Mouse (Mus musculus) lung, embryonic 15.5 days (tissue): ENCODE measurements at regions not wholly inside any gene's neighbourhood (a gene's known extent, or its start where the extent isn't known, plus 50 kb on each side); places are given as distances from the start of the nearest gene placed in this dataset.
"Not testable (repeated sequence)": the region's sequence is repeated elsewhere in the genome, so short reads cannot be mapped to it uniquely, and the experiment has no call there.

Experiments used
- ATAC-seq: fragments of 200-750 bp; cut with Nextera tagmentation; 2 replicates; pipeline ENCODE4 v1.8.0; 2017; ENCODE audit warnings: moderate number of reproducible peaks, borderline replicate concordance; ENCODE audit not compliant: low FRiP score, low TSS enrichment; ENCODE audit errors: extremely low read depth
- H3K27ac ChIP-seq: fragments of 300-500 bp; sonication (generic); 2 replicates; pipeline ENCODE4 v1.5.1; 2015; ENCODE audit warnings: moderate library complexity, mild to moderate bottlenecking, inconsistent platforms
- H3K27me3 ChIP-seq: fragments of 300-500 bp; sonication (generic); 2 replicates; pipeline ENCODE4 v1.6.1; 2015; ENCODE audit warnings: inconsistent platforms
- H3K36me3 ChIP-seq: fragments of 300-500 bp; sonication (generic); 2 replicates; pipeline ENCODE4 v1.6.1; 2015; ENCODE audit warnings: inconsistent platforms
- H3K4me1 ChIP-seq: fragments of 300-500 bp; sonication (generic); 2 replicates; pipeline ENCODE4 v1.6.1; 2015; ENCODE audit warnings: inconsistent platforms
- H3K4me2 ChIP-seq: fragments of 300-500 bp; sonication (generic); 2 replicates; pipeline ENCODE4 v1.6.1; 2015; ENCODE audit warnings: inconsistent platforms, mild to moderate bottlenecking, moderate library complexity
- H3K4me3 ChIP-seq: fragments of 300-500 bp; sonication (generic); 2 replicates; pipeline ENCODE4 v1.5.1; 2015; ENCODE audit warnings: mild to moderate bottlenecking, inconsistent platforms
- H3K9ac ChIP-seq: fragments of 300-500 bp; sonication (generic); 2 replicates; pipeline ENCODE4 v1.6.1; 2015; ENCODE audit warnings: inconsistent platforms
- H3K9me3 ChIP-seq: fragments of 300-500 bp; sonication (generic); 2 replicates; pipeline ENCODE4 v1.6.1; 2016; ENCODE audit warnings: inconsistent platforms
- whole genome bisulfite sequencing: fragments of 180-500 bp; shearing (Covaris S2); methylation state at CpG from one replicate; pipeline ENCODE4 v1.1.7; 2015; 5-methylcytosine and 5-hydroxymethylcytosine counted together

DNA sequence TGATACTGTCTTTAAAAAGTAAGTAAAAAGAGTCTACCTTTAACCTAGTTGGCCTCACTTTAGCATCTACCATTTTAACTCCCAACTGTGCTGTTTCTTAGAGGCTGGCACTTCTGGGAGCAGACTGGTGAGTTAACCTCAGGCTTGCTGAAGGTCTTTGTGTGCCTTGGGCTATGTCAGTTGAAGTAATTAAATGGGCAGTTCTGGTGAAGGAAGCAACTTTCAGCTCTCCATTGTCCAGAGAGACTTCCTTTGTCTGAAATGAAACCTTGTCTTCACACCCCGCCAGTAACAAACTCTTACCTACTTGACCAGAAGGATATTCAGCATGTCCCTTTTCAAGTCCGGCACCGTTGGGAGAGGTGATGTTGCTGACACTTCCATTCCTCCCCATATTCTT is 55.5 kb downstream of the Zfp281 start:
- no peak overlapping the region for H3K9ac ChIP-seq
- H3K27ac ChIP-seq: no peak overlapping the region
- H3K4me3 ChIP-seq: no peak overlapping the region
- WGBS: 89% methylated on average over 3 of the region's 3 CpGs
- no peaks in the 10 kb centered on the region for H3K27me3 ChIP-seq
- peaks cover 19% of the 10 kb centered on the region for H3K4me1 ChIP-seq
- H3K4me2 ChIP-seq: no peak overlapping the region
- no peak for ATAC-seq
- H3K9me3 ChIP-seq: no peaks in the 10 kb centered on the region
- no peaks in the 10 kb centered on the region for H3K36me3 ChIP-seq

DNA sequence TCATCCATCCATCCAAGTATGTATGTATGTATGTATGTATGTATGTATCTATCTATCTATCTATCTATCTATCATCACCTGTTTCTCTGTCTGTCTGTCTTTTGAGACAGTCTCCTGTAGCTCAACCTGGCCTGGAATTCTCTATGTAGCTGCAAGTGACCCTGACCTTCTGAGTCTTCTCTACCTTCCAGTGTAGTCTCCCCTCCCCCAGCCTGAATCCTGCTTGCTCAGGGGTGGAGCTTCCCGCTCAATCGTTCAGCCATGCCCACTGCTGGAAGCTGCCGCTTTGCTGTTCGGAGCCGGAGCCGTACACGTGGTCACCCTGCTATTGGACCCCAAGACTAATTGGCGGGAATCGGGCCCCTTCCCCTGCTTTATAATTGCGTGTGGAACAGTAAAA is 57.6 kb downstream of the Zfp281 start:
- H3K27me3 ChIP-seq, H3K27ac ChIP-seq, ATAC-seq, H3K4me3 ChIP-seq, H3K36me3 ChIP-seq, H3K9ac ChIP-seq, H3K4me2 ChIP-seq, H3K9me3 ChIP-seq: not testable (repeated sequence)
- WGBS: 64% methylated on average over 10 of the region's 10 CpGs
- peaks cover 16% of the 10 kb centered on the region for H3K4me1 ChIP-seq

DNA sequence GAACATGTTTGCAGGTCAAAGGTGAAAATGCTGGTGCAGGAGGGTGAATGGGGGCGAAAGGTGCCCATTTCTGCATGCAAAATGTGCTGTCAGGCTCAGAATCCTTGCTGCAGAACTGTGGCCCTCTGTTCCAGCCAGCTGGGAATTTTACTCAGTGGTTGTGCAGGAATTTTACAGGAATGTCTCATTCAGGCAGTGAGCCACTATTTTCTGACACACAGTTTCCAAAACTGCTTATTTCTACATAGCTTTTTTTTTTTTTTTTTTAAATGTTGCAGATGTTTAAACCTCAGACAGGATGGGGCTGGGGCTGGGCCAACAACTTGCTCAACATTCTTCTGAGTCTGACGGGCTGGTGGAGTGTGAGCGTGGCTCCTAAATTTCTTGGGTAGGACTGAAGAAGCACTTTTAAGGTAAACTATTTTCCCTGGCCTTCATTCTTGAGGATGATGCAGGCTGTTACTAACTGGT is 58.4 kb downstream of the Zfp281 start:
- peak overlapping the region; percentile 55 for H3K27ac ChIP-seq
- peaks cover 16% of the 10 kb centered on the region for H3K4me1 ChIP-seq
- H3K9me3 ChIP-seq: no peaks in the 10 kb centered on the region
- H3K4me3 ChIP-seq: no peak overlapping the region
- no peaks in the 10 kb centered on the region for H3K27me3 ChIP-seq
- H3K9ac ChIP-seq: no peak overlapping the region
- no peak overlapping the region for H3K4me2 ChIP-seq
- 43% methylated on average over 3 of the region's 3 CpGs for WGBS
- peak; percentile 72 for ATAC-seq
- H3K36me3 ChIP-seq: no peaks in the 10 kb centered on the region

DNA sequence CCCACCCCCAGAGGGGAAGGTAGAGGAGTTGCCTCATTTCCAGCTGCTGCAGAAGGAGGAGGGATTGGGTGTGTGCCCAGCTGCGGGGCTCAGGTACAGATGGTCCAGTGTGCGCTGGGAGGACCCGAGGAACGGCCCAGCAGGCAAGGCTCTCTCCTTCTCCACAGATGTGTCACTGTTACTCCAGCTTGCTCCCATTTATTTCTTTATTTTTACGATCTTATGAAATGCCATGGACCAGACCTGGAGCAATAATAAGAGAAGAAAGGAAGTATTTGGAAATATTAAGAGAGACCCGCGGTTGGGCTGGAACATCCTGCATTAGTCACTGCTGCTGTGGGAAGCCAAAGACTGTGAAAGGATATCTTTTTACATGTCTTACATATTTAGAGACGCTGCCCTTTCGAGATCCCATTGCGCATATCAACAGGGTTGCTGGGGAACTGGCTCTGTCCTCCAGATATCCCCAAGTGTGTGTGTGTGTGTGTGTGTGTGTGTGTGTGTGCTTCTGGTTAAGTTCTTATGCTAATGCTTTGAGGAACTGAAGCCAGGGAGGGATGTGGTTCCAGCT is 58.9 kb downstream of the Zfp281 start:
- no peak overlapping the region for H3K4me3 ChIP-seq
- no peak overlapping the region for H3K4me2 ChIP-seq
- H3K9me3 ChIP-seq: no peaks in the 10 kb centered on the region
- no peaks in the 10 kb centered on the region for H3K36me3 ChIP-seq
- ATAC-seq: peak; percentile 37; the same call in 1 of the 2 replicates
- H3K27me3 ChIP-seq: no peaks in the 10 kb centered on the region
- H3K9ac ChIP-seq: no peak overlapping the region
- peaks cover 19% of the 10 kb centered on the region for H3K4me1 ChIP-seq
- H3K27ac ChIP-seq: peak overlapping the region; percentile 55
- 40% methylated on average over 10 of the region's 10 CpGs for WGBS

DNA sequence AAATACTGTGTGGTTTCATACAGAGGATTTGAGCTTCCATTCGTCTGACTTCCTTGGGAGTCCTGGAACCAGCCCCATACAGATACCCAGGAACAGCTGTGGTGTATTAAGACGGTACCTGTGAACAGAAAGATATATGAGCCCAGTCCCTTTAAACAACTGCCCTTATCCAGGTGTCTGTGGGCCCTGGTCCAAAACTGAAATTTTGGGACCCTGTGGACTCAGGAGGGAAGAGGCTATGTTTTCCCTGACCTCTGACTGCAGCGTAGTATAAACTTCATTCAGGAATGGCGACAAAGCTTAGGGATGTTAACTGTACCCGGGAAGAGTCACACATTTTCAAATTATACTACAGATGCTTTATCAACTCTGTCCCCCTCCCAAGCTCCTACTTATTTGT is 59.8 kb downstream of the Zfp281 start:
- Histone ChIP-seq H3K27ac (no peak overlapping the region), H3K9me3 (no peaks in the 10 kb centered on the region), H3K36me3 (no peaks in the 10 kb centered on the region), H3K4me2 (no peak overlapping the region), H3K9ac (no peak overlapping the region), H3K4me1 (peaks cover 19% of the 10 kb centered on the region), H3K27me3 (no peaks in the 10 kb centered on the region), H3K4me3 (no peak overlapping the region)
- ATAC-seq: no peak
- 86% methylated on average over 5 of the region's 5 CpGs for WGBS

DNA sequence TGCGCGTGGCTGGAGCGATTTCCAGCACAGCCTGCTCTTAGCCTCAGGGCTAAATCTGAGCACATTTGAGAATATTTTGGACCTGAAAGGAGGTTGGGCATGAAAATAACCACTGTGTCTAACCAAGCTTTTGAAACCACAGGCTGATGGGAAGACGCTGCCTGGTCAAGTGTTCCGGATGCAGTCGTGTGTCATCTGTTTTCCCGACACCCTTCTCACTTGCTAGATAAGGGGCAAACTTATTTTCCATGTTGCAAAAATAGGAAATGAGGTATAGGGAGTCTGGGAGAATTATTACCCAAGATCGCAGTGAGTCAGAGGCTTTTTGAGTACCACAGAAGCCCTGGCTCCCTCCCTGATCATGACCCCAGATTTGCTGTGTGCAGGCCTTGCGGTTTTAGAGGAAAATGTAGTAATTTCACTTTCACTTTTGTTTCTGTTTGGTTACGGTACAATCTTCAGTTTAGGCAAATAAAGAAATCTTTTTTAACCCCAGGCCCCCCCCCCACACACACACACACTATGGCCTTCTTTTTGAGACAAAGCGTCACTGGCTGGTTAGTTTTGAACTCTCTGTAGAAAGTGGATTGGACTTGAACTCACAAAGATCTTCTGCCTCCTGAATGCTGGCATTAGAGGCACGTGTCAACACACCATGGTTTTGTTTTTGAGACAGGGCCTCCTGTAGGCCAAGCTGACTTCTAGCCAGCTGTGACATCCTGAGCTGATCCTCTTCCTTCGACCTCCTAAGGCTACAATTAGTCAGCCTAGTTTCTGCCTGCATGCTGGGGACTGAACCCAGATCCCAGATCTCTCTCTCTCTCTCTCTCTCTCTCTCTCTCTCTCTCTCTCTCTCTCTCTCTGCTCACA is 60.7 kb downstream of the Zfp281 start:
- Histone ChIP-seq H3K4me2 (peak overlapping the region; percentile 21; the same call in 1 of the 2 replicates), H3K9ac (no peak overlapping the region), H3K27ac (no peak overlapping the region), H3K36me3 (no peaks in the 10 kb centered on the region), H3K4me1 (peaks cover 24% of the 10 kb centered on the region), H3K27me3 (no peaks in the 10 kb centered on the region), H3K9me3 (no peaks in the 10 kb centered on the region), H3K4me3 (no peak overlapping the region)
- ATAC-seq: no peak
- 56% methylated on average over 13 of the region's 13 CpGs for WGBS

DNA sequence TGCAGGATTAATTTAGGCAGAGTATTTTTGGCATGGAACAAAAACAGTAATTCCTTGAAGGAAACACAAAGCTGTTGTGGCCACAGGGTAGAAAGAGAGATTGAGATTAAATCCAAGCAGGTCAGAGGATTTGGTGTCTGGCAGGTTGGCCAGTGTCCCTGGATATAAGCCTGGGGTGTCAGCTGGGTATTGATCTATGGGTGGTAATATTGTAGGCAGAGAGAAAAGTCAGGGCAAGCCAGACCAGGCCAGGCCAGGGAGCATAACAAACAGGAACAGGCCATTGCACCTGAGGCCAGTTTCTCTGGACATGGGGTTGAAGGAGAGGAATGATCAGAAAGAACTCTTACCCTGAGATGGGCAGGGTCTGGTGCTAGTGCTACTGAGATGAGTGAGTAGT is 61.8 kb downstream of the Zfp281 start:
- Histone ChIP-seq H3K4me2 (no peak overlapping the region), H3K9ac (no peak overlapping the region), H3K9me3 (no peaks in the 10 kb centered on the region), H3K27me3 (no peaks in the 10 kb centered on the region), H3K4me3 (no peak overlapping the region), H3K36me3 (no peaks in the 10 kb centered on the region), H3K27ac (no peak overlapping the region), H3K4me1 (peaks cover 28% of the 10 kb centered on the region)
- no peak for ATAC-seq

DNA sequence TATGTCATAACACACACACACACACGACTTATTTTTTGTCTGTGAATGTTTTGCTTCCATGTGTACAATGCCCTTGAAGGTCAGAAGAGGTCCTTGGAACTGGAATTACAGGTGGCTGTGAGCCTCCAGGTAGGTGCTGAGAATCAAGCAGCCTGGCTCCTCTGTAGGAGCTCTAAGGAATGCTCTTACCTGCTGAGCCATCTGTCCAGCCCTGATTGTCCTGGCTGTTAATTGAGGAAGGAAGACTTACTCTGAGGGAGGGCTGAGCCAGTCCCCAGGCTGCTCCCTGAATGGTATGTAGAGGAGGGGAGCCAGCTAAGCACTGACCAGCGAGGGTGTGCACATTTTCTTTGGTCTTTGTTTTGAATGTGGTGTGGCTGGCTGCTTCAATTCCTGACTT is 65.4 kb downstream of the Zfp281 start:
- Histone ChIP-seq H3K4me1 (peaks cover 17% of the 10 kb centered on the region), H3K27ac (no peak overlapping the region), H3K9ac (no peak overlapping the region), H3K27me3 (no peaks in the 10 kb centered on the region), H3K4me2 (no peak overlapping the region), H3K4me3 (no peak overlapping the region), H3K36me3 (no peaks in the 10 kb centered on the region), H3K9me3 (no peaks in the 10 kb centered on the region)
- no peak for ATAC-seq
- WGBS: 41% methylated on average over 2 of the region's 2 CpGs

DNA sequence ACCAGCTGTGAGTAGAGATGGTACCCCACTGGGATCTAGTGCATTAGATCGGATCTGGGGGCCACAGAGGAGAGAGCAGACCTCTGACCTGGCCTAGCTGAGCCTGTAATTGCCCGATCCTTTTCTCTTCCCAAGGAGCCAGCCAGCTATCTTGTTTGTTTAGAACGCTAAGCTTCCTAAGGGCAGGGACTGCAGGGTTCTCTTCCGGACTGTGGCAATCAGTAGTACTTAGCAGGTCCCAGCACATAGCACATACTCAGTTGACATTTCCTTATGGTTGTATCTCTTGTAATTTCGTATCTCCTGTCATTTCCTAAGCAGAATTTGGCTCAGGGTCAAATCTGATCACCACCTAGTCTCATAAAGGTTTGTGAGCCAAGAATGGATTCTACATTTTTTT is 68.7 kb downstream of the Zfp281 start:
- Histone ChIP-seq H3K4me2 (no peak overlapping the region), H3K9ac (no peak overlapping the region), H3K4me3 (no peak overlapping the region), H3K27ac (no peak overlapping the region; the same call in 1 of the 2 replicates), H3K9me3 (no peaks in the 10 kb centered on the region), H3K27me3 (no peaks in the 10 kb centered on the region), H3K4me1 (peaks cover 42% of the 10 kb centered on the region), H3K36me3 (no peaks in the 10 kb centered on the region)
- ATAC-seq: no peak
- WGBS: 32% methylated on average over 5 of the region's 5 CpGs

DNA sequence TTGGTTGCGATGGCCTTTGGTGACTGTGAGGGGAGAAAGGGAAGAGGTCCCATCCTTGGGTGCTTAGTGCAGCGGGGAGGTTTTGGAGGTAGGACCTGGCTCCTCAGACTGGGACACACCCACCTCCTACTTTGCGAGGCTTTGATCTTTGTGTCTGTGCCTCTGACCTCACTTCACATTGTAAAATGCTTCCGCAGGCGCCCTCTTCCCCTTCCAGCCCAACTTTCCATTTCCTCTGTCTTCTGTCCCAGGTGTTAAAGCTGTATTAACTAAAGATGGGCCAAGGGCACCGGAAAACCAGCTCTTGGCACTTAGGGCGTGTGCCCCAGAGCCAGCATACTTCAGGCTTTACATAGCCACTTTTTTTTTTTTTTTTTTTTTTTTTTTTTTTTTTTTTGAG is 70.3 kb downstream of the Zfp281 start:
- 45% methylated on average over 7 of the region's 7 CpGs for WGBS
- no peaks in the 10 kb centered on the region for H3K27me3 ChIP-seq
- H3K27ac ChIP-seq: peak overlapping the region; percentile 65
- no peaks in the 10 kb centered on the region for H3K36me3 ChIP-seq
- H3K4me3 ChIP-seq: no peak overlapping the region
- H3K4me1 ChIP-seq: peaks cover 48% of the 10 kb centered on the region
- no peak for ATAC-seq
- H3K9ac ChIP-seq: no peak overlapping the region
- H3K4me2 ChIP-seq: 0 out of 2 replicates have a peak overlapping the region, but pooled peaks have one; percentile 16
- H3K9me3 ChIP-seq: no peaks in the 10 kb centered on the region

DNA sequence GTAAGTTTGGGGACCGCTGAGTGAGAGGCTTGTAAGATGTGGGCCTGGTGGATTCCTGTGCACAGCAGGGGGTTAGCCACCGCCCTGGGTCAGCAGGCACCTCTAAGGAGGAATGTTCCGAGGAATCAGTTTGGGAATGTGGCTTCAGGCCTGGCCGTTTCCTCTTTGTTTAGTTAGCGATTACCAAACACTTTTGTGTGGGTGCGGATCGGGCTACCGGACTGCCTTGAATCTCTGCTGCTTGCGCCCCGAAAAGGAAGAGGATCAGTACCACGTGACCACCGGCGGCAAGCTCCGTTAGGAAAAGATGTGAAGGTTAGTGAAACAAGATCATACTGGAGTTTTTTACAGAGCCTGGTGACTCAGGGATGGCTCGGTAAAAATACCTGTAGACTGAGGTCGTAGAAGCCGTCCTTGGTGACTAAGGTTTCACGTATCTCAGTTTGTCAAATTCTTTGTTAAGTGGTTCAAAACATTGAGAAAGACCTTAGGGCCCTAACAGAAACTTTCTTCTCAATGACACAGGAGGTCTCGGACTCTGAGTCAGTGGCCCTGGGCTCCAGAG is 71.5 kb downstream of the Zfp281 start:
- no peak for ATAC-seq
- H3K9ac ChIP-seq: no peak overlapping the region
- no peak overlapping the region for H3K4me3 ChIP-seq
- H3K4me2 ChIP-seq: peak overlapping the region; percentile 43
- H3K4me1 ChIP-seq: peaks cover 40% of the 10 kb centered on the region
- H3K36me3 ChIP-seq: no peaks in the 10 kb centered on the region
- H3K27me3 ChIP-seq: no peaks in the 10 kb centered on the region
- 8% methylated on average over 19 of the region's 19 CpGs for WGBS
- peak overlapping the region; percentile 65 for H3K27ac ChIP-seq
- H3K9me3 ChIP-seq: no peaks in the 10 kb centered on the region

DNA sequence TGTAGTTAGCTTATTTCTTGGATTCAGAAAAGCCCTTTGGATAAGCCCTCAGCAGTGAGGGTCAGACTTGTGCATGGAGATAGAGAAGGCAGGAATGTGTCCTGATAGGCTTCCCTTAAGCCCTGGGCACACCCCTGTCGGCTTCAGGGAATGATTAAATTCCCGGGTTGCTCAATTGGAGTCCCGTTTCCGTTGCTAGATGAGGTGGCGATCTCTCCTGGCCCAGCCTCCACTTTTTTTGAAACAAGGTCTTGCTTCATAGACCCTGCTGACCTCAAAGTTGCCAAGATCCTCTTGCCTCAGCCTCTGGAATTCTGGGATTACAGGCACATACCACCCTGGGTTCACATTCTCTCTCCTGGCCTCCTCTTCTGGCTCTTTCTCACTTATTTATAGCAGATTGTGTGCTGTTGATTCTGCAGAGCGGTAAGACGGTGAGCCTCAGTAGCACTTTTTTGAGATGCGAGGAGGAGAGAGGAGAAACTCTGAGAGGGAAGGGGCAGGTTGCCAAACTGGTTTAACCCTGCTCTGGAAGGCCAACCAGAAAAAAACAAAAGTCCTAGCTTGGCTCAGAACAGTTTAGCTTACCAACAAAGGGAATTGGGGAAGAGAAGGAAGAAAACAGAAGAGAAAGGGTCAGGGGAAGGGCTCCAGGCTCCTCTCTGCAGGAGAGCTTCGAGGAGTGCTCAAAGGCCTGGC is 73.9 kb downstream of the Zfp281 start:
- ATAC-seq: no peak
- H3K27ac ChIP-seq: peak overlapping the region; percentile 71
- no peak overlapping the region for H3K4me2 ChIP-seq
- no peak overlapping the region for H3K9ac ChIP-seq
- no peak overlapping the region for H3K4me3 ChIP-seq
- no peaks in the 10 kb centered on the region for H3K9me3 ChIP-seq
- 14% methylated on average over 9 of the region's 9 CpGs for WGBS
- H3K4me1 ChIP-seq: peaks cover 40% of the 10 kb centered on the region
- H3K36me3 ChIP-seq: no peaks in the 10 kb centered on the region
- no peaks in the 10 kb centered on the region for H3K27me3 ChIP-seq
